Mouse (Mus musculus): ENCODE measurements at regions not wholly inside any gene's neighbourhood (a gene's known extent, or its start where the extent isn't known, plus 50 kb on each side); places are given as distances from the start of the nearest gene placed in this dataset.

GRCm38 (mm10) chr14:78375746-78376495 lies 68.1 kb upstream of the Tnfsf11 start:
- intact Hi-C loops (cut with DNase I), result no loop called here
- no peak for DNase-seq

- intact Hi-C loops (cut with DNase I), result no loop called here
- DNase-seq, result no peak
Observed at GRCm38 (mm10) chr14:78372102-78372501, 64.3 kb upstream of the Tnfsf11 start.

- intact Hi-C loops (cut with DNase I), result no loop called here
Observed at GRCm38 (mm10) chr14:78368881-78369280, 61.0 kb upstream of the Tnfsf11 start.

GRCm38 (mm10) chr14:78364822-78365221 lies 57.0 kb upstream of the Tnfsf11 start:
- no peak for DNase-seq
- intact Hi-C loops (cut with DNase I), result no loop called here

More at GRCm38 (mm10) chr14:78368881-78369280, 61.0 kb upstream of the Tnfsf11 start:
- DNase-seq, result no peak

- DNase-seq, result no peak
- intact Hi-C loops (cut with DNase I), result no loop called here
Observed at GRCm38 (mm10) chr14:78363123-78363522, 55.3 kb upstream of the Tnfsf11 start.

Measured in left cerebral cortex, postnatal 4 days (tissue).